Mouse (Mus musculus) T-helper 1 cell (primary cell): Measurements from ENCODE around the gene Syce2.

Experiments used
- in situ Hi-C: fragments of 300-600 bp; cut with MboI, MseI; formaldehyde crosslinking; loops from one replicate; pipeline ENCODE4 v1.15.1; 2025; ENCODE audit warnings: high pct_unique_total_duplicates

Syce2 gene

DNA sequence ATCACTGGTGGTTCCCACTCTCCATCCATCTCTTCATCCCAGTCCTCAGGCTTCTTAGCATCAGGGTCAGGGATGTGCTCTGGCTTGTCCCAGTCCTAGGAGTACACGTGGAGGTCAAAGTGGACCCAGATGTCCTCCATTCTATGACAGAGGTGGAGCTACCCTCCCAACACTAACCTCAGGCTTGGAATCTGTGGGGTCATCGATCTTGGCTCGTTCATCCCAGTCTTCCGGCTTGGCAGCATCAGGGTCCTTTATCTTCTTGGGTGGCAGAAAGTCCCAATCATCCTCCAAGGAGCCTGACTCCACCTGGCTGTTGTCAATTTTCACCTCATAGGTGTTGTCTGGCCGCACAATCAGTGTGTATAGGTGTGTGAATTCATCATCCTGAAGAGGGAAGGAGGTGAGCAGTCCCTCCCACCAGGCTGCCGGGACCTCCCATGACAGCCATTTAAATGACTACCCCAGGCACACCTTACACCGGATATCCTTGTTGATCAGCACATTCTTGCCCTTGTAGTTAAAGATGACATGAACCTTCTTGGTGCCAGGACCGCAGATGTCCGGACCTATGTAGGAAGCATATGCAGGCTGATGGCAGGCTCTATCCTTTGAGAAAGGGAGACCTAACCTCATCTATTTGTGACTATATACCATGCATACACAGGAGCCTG is 27.4 kb upstream of the Syce2 start:
- in situ Hi-C loops: no loop called here

GRCm38 (mm10) chr8:84845355-84846093 is 26.4 kb upstream of the Syce2 start:
- in situ Hi-C loops: no loop called here

GRCm38 (mm10) chr8:84846094-84846721 is 25.7 kb upstream of the Syce2 start:
- in situ Hi-C loops: no loop called here

DNA sequence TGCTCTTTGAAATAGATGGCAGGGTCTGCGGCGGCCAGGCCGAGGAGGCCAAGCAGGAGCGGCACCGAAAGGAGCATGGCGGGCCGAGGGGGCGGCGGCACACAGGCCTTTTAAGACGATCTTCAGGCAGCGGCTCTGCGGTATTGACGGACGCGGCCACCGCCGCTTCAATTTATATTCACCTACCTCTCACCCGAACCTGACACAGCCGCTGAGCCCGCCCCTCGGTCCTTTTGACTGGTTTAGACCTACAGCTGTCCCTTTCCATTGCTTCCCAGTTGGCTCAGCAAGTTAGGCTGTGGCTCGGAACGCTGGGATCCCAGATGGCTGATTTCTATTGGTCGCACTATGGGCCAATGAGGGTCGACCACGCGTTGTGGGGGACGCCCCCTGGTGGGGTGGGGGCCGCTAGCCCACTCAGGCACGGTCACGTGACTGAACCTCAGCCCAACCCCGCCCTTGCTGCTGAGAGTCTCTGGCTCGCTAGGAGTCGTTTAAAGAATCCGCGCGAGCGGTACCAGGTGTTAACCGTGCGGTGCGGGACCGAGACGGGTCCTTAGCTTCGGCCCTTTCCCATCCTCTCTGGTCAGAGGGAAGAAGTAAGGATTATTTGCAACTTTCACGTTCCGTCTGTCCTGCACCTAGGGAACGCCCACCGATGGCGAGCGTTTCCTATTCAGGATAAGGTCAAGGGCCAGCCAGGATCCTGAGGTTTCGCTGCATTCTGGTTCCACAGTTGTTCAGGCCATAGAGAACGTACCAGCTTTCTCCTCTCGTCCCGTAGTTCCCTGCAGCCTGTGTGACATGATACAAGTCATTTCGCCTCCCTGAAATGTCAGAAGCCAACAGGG is 25.0 kb upstream of the Syce2 start, which contains the start of gene Calr:
TSS of gene Calr (minus strand) at position 213 of the 851 bp plus-strand sequence.
- in situ Hi-C loops: no loop called here

- in situ Hi-C loops: no loop called here
These were observed 24.1 kb upstream of the Syce2 start for GRCm38 (mm10) chr8:84847684-84848435.

DNA sequence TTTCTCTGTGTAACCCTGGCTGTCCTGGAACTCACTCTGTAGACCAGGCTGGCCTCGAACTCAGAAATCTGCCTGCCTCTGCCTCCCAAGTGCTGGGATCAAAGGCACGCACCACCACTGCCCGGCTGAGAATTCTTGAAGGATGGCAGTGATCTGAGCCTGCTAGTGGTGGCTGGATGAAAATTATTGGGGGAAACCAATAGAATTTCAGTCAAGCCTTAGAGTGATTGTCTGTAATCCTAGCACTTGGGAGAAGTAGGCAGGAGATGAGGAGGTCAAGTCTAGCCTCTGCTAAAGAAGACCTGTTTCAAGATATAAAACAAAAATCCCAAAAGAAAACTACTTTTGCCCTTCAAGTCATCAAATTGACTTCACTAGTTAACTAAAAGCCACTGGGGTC is 15.5 kb upstream of the Syce2 start:
- in situ Hi-C loops: no loop called here

GRCm38 (mm10) chr8:84856864-84857441 is 15.0 kb upstream of the Syce2 start, which contains the start of gene Farsa:
TSS of gene Farsa (plus strand) at chr8:84856989.
- in situ Hi-C loops: no loop called here

- in situ Hi-C loops: loop anchor here (5.0 kb wide), 1 partner anchor 35 kb away; the partner anchor contains the start of gene Dnase2a
These were observed 526 bp downstream of the Syce2 start for GRCm38 (mm10) chr8:84872309-84872965.

DNA sequence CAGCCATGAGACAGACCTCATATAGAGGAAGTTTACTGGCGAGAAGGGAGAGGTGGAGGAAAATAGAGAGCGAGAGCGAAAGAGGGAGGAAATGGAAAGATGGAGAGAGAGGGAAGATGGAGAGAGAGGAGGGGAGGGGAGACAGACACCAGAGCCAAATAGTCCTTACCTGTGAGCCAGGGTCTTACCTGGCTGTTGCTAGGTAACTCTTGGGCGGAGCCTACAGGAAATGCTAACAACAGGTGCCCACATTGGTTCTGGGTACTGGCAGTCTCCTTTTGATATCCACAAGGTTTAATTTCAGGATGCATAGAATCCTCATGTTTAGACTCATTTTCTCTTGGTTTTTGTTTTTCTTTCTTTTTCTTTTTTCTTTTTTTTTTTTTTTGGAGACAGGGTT is 1.1 kb downstream of the Syce2 start:
- in situ Hi-C loops: loop anchor here (5.0 kb wide), 1 partner anchor 34 kb away; the partner anchor contains the start of gene Dnase2a

DNA sequence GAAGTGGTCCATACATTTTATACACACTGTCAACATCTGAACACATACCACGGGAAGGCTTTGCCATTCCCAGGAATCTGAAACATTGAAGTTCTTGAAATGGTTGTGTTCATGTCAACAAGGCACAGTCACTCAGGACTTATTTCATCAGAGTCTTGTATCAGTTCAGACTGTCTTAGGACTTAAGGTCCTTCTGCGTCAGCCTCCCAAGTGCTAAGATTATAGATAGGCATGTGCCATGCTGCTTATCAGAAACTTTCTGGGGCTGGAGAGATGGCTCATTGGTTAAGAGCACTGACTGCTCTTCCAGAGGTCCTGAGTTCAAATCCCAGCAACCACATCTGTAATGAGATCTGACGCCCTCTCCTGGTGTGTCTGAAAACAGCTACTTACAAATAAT is 2.4 kb downstream of the Syce2 start:
- in situ Hi-C loops: loop anchor here (5.0 kb wide), 1 partner anchor 33 kb away; the partner anchor contains the start of gene Dnase2a

DNA sequence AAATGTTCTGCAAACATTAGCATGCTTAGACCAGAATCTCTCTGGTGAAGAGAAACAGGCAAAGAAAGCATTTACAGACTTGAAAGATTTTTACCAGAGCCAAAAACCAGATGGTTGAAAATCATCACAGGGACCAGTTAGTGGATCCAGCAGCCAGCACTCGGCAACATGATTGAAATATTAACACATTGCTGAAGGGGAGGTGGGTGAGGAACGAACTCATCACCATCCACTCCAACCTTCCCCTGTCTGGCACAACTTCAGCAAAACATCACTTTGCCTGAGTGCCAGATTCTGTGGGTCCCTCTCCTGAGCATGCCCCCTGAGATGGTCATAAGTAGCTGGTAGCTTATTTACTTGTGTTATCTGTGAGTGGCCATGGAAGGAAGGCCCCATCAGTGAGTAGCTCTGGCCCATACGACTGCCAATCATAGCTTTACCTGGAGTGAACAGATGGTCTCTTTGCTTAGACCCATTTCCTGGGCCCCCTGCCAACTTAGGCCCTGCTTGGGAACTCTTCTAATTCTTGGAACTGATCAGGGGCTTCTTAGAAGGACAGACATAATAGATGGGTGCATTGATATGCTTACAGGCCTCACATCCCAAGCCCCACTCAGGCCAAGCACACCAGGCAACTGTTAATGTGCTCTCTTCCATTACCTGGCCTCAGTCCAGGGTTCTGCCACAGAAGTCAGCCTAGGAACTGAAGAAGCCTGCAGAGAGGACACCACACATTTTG is 5.6 kb downstream of the Syce2 start:
- in situ Hi-C loops: no loop called here

DNA sequence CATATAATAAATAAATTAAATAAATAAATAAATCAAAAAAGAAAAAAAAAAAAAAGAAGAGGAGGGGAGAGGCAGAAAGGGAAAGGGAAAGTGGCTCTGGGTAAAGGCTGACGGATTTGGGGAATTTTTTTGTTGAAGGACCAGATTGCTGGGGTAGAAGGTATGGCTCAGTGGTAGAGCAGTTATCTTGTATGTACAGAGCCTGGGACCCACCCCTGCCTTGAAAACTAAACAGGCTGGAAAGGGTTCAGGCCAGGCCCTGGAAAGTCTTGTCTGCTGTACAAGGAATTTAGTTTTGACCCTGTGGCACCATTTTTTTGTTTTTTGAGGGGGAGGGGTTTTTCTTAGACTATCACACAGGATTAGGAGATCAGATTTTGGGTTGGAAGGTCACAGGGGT is 7.0 kb downstream of the Syce2 start:
- in situ Hi-C loops: no loop called here

- in situ Hi-C loops: no loop called here
These were observed 12.8 kb downstream of the Syce2 start for GRCm38 (mm10) chr8:84884728-84885127.

DNA sequence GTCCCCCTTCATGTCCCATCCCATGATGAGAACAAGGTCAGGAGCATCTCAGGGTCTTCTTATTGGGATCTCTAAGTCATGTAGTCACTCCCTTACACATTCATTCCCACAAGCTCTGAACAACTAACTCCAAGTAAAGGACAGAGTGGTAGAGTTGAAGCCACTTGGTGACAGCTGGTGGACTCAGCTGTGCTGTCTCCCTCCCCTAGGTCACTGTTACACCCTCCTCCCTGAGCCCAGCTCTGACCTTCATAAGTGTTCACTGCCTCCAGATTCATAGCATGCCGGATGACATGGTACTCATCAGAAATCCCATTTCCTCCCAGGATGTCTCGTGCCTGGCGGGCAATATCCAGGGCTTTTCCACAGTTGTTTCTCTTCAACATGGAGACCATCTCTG is 16.4 kb downstream of the Syce2 start:
- in situ Hi-C loops: no loop called here

DNA sequence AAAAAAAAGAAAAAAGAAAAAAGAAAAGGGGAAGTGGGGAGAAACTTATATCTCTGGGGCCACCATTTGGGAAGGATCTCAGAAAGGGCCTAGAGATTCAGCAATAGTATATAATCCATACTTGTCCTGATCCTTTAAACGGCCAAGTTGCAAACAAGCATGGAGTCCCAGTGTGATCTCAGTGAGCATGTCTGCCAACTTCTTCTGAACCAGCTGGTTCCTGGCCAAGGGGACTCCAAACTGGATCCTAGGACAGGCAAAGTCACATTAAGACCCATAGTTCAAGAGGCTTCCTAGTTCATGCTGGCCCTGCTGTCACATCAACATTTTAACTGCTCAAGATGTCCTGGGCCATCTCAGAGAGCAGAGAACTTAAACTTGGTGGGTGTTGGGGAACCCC is 17.2 kb downstream of the Syce2 start:
- in situ Hi-C loops: no loop called here

GRCm38 (mm10) chr8:84892993-84893708 is 21.2 kb downstream of the Syce2 start:
- in situ Hi-C loops: no loop called here

GRCm38 (mm10) chr8:84893709-84894134 is 21.8 kb downstream of the Syce2 start, which contains the start of gene Gcdh:
TSS of gene Gcdh (minus strand) at chr8:84893921.
- in situ Hi-C loops: no loop called here

GRCm38 (mm10) chr8:84895963-84896362 is 24.1 kb downstream of the Syce2 start:
- in situ Hi-C loops: no loop called here
